Mouse (Mus musculus): ENCODE measurements around the gene Slc16a8. TPM values are rescaled to one million over a fixed set of nuclear protein-coding genes. Genes with fewer than 3 reads are reported as not detected.

Gene Slc16a8
- polyA plus RNA-seq, 1 experiment from 2014 or later, result 0.33 TPM

DNA sequence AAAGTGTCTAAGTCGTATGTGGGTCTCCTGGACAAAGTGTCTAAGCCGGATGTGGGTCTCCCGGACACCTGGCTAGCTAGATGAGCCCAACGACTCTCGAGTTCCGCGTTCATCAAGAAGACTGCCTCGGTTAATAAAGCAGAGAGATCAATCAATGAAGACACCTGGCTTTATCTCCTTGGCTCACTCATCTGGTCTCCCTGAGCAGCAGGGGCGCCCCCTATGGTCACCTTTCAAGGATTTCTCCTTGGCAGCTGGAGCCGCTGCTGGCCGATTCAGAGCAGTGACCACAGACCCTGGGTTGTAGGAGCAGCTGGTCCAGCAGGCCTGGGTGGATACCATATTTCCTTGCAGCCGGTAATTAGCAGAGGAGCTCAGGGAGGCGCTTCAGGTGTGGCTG, 7.8 kb upstream of the Slc16a8 start:
- no peak overlapping the region for H3K9ac ChIP-seq
- no peak for ATAC-seq (ENCODE audit: low FRiP score, low read depth)
- H3K36me3 ChIP-seq, result no peaks in the 10 kb centered on the region
- peaks cover 10% of the 10 kb centered on the region for H3K4me1 ChIP-seq
- H3K4me2 ChIP-seq (replicated peaks), result peak overlapping the region; percentile 99
- peaks cover 69% of the 10 kb centered on the region for H3K27me3 ChIP-seq
- peak overlapping the region; percentile 70 for H3K4me3 ChIP-seq
- no peak overlapping the region for H3K27ac ChIP-seq
- H3K9me3 ChIP-seq, result no peaks in the 10 kb centered on the region
- WGBS, result 19% methylated on average over 13 of the region's 13 CpGs

DNA sequence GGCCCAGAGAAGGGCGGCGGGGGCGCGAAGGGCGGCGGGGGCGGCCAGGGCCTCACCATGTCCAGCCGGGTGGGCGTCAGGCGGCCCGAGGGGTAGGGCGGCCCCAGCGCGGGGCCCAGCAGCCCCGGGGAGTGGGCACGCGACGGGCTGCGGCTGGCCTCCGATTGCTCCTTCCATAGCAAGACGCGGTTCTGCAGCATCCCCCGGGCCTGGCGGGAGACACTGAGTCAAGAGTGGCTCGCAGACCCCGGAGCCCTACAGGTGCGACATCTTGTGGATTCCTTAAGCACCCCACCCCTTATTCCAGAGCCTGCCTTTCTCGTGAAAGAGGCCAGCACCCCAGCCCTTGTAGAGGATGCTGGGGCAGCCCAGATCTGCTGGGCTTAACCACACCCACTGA, 7.2 kb upstream of the Slc16a8 start:
- H3K36me3 ChIP-seq, result no peaks in the 10 kb centered on the region
- peaks cover 10% of the 10 kb centered on the region for H3K4me1 ChIP-seq
- H3K27me3 ChIP-seq, result peaks cover 65% of the 10 kb centered on the region
- ATAC-seq (ENCODE audit: low FRiP score, low read depth), result peak; percentile 44
- peak overlapping the region; percentile 99 for H3K4me2 ChIP-seq (replicated peaks)
- H3K4me3 ChIP-seq, result peak overlapping the region; percentile 70
- H3K27ac ChIP-seq, result no peak overlapping the region
- 0% methylated on average over 23 of the region's 28 CpGs for WGBS
- H3K9me3 ChIP-seq, result no peaks in the 10 kb centered on the region
- peak overlapping the region; percentile 79 for H3K9ac ChIP-seq

DNA sequence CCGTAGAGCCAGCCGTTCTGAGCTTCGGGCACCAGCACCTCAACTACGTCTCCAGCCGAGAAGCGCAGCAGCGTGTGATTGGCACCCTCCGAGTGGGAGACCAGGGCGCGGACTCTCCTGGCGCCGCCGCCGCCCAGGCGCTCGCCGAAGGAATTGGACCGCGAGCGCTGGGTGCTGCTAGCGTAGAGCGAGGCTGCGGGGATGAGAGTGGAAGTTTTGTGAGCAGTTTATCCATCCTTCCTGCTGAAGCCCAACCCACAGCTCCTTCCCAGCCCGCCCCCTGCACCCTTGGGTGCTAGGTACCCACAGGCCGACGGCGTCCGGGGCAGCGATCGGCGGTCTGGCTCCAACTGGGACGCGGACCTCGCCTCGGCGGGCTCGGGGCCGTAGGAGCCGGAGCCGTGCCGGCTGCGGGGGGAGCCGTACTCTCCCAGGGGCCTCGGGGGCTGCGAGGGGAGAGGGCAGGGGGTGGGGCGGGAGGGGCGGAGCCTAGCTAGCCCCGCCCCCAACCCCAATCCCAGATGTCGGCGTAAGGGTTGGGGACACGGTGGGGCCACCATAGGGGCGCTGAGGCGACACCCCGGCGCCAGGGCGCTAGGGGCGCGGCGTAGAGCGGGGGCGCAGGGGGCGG, 6.6 kb upstream of the Slc16a8 start:
- Histone ChIP-seq H3K4me2 (replicated peaks) (peak overlapping the region; percentile 99), H3K36me3 (no peaks in the 10 kb centered on the region), H3K27me3 (peaks cover 63% of the 10 kb centered on the region), H3K4me3 (peak overlapping the region; percentile 70), H3K4me1 (peaks cover 10% of the 10 kb centered on the region), H3K9me3 (no peaks in the 10 kb centered on the region), H3K9ac (peak overlapping the region; percentile 79), H3K27ac (no peak overlapping the region)
- peak; percentile 70 for ATAC-seq (ENCODE audit: low FRiP score, low read depth)
- WGBS, result 1% methylated on average over 38 of the region's 62 CpGs

DNA sequence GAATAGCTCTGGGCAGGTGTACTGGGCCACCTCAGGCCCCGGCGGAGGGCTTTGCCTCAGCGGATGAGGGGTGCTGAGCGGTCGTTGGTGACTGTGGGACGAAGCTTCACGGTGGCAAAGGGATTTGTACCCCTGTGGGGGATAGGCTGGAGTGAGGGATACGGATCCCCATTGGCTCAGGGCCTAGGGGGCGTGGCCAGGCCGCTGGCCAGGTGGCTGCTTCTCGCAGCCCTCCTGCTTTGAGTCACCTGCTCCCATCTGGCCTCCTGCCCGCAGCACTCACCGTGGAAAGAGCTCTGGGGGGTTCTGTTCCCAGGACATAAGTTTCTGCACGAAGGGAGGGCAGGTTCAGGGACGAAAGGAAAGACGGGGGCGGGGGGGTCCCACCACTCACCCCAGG, 4.0 kb upstream of the Slc16a8 start:
- Histone ChIP-seq H3K36me3 (no peaks in the 10 kb centered on the region), H3K4me2 (replicated peaks) (no peak overlapping the region), H3K9me3 (no peaks in the 10 kb centered on the region), H3K27me3 (peaks cover 71% of the 10 kb centered on the region), H3K27ac (no peak overlapping the region), H3K4me3 (no peak overlapping the region), H3K4me1 (peaks cover 10% of the 10 kb centered on the region), H3K9ac (no peak overlapping the region)
- ATAC-seq (ENCODE audit: low FRiP score, low read depth), result no peak
- WGBS, result 22% methylated on average over 17 of the region's 17 CpGs

DNA sequence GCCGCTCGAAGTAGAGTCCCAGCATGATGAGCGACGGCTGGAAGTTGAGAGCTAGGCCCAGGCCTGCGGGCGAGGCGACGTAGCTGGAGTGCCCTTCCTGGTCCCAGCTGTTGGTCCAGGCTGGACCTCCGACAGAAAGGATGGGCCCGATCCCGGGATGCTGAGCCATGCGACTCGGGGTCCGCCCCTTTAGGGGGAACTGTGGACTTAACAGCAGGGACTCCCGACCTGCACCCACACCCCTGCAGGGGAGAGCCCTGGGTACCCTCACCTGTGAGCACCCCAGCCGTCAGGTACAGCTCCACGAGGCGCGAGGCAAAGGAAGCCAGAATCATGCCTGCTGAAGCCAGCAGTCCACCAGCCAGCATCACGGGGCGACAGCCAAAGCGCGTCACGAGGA, 2.0 kb downstream of the Slc16a8 start:
- 35% methylated on average over 24 of the region's 24 CpGs for WGBS
- Histone ChIP-seq H3K27ac (no peak overlapping the region), H3K4me2 (replicated peaks) (peak overlapping the region; percentile 75), H3K9me3 (no peaks in the 10 kb centered on the region), H3K4me1 (peaks cover 21% of the 10 kb centered on the region), H3K27me3 (peaks cover 52% of the 10 kb centered on the region), H3K4me3 (peak overlapping the region; percentile 43), H3K9ac (peak overlapping the region; percentile 67), H3K36me3 (peaks cover 19% of the 10 kb centered on the region)
- no peak for ATAC-seq (ENCODE audit: low FRiP score, low read depth)

DNA sequence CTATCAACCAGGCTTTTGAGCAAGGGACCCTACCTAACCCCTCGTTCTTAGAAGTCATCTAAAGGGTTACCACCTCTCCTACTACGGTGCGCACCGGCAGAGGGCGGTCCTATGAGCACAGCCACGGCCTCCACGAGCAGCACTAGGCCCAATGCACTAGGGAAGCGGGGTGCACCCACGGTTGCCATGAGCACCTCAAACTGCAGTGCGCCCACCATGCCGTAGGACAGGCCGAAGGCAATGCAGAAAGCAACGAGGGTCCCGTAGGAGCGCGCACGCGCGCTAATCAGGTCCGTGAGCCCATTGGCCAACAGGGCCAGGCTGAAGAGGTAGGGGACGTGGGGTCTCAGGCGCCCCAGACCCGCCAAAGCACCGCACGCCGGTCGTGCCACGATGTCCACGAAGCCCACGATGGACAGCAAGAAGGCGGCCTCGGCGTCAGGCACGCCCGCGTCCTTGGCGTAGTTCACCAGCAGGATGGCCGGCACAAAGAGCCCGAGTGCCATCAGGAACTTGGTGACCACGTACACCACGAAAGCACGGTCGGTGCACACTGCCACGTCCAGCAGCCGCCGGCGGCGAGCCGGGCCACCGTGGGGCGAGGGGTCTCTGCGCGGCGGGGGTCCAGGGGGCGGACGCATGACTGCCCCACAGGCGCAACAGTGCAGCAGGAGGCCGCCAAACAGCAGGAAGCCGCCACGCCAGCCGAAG, 2.6 kb downstream of the Slc16a8 start:
- Histone ChIP-seq H3K4me2 (replicated peaks) (peak overlapping the region; percentile 75), H3K4me1 (peaks cover 21% of the 10 kb centered on the region), H3K9me3 (no peaks in the 10 kb centered on the region), H3K9ac (peak overlapping the region; percentile 67), H3K4me3 (peak overlapping the region; percentile 43), H3K27me3 (peaks cover 52% of the 10 kb centered on the region), H3K27ac (no peak overlapping the region), H3K36me3 (peaks cover 23% of the 10 kb centered on the region)
- ATAC-seq (ENCODE audit: low FRiP score, low read depth), result peak; percentile 24; the same call in 1 of the 2 replicates
- 3% methylated on average over 61 of the region's 61 CpGs for WGBS

DNA sequence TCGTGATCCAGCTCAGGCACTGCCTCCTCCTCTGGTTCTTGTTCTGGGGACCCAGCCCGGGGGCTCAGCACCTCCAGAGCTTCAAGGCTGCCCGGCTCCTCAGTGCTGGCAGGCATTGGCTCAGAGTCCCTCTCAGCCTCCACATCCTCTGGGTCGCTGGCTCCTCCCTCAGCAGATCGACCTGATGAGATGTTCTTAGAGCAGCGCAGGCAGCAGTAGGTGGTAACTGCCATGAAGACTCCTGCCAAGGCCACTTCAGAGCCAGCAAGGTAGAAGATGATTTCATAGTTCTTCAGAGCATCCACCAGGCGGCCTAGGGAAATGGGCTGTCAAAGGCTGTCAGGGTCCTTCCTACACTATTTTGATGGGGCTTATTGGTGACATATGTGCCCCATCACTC, 3.4 kb downstream of the Slc16a8 start:
- H3K4me3 ChIP-seq, result no peak overlapping the region
- H3K4me2 ChIP-seq (replicated peaks), result no peak overlapping the region; the same call in 1 of the 2 replicates
- peaks cover 21% of the 10 kb centered on the region for H3K4me1 ChIP-seq
- H3K36me3 ChIP-seq, result peaks cover 30% of the 10 kb centered on the region
- no peak; the same call in 1 of the 2 replicates for ATAC-seq (ENCODE audit: low FRiP score, low read depth)
- no peaks in the 10 kb centered on the region for H3K9me3 ChIP-seq
- H3K27ac ChIP-seq, result no peak overlapping the region
- WGBS, result 58% methylated on average over 7 of the region's 7 CpGs
- peaks cover 52% of the 10 kb centered on the region for H3K27me3 ChIP-seq
- H3K9ac ChIP-seq, result peak overlapping the region; percentile 0; the same call in 1 of the 2 replicates

DNA sequence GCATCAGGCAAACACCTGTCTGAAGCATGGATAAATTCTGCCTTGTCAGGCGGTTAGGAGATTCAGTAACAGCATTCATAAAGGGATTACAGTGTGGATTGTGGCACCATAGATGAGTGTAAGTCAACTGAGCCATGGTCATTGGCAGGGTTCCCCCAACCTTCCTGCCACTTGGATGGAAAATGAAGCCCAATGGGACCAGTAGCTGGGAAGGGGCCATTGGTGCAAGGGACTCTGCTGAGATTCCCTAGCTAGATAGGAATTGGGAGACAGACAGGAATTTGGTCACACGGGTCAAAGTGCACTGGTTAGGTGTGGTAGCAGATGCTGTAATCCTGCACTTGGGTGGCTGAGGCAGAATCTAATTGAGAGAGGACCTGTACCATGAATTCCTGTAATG, 4.3 kb downstream of the Slc16a8 start:
- Histone ChIP-seq H3K36me3 (peaks cover 40% of the 10 kb centered on the region), H3K9ac (no peak overlapping the region), H3K4me2 (replicated peaks) (no peak overlapping the region), H3K4me1 (peaks cover 21% of the 10 kb centered on the region), H3K27ac (no peak overlapping the region), H3K4me3 (no peak overlapping the region), H3K27me3 (peaks cover 49% of the 10 kb centered on the region), H3K9me3 (no peaks in the 10 kb centered on the region)
- 69% methylated on average over 2 of the region's 2 CpGs for WGBS
- ATAC-seq (ENCODE audit: low FRiP score, low read depth), result no peak

DNA sequence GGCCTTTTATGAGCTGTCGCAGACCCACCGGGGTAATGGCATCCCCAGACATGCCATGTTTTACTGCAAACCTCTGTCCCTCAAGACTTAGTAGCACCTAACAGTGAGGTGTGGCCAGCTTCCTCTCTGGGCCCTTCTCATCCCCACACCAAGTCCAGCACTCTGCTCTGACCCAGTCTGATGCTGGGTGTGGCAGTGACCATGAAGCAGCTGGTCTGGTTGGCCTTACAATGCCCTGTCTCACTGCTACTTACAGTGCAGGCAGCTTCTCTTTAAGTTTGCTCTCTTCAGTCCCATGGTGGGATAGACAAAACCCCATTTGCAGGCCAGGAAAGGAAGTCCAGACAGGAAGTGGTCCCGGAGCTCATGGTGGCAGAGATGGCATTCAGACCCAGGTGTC, 9.2 kb downstream of the Slc16a8 start:
- no peak overlapping the region for H3K27ac ChIP-seq
- peaks cover 1% of the 10 kb centered on the region for H3K27me3 ChIP-seq
- no peak overlapping the region for H3K4me3 ChIP-seq
- WGBS, result 85% methylated on average over 3 of the region's 3 CpGs
- no peak for ATAC-seq (ENCODE audit: low FRiP score, low read depth)
- no peak overlapping the region for H3K4me2 ChIP-seq (replicated peaks)
- no peaks in the 10 kb centered on the region for H3K9me3 ChIP-seq
- peaks cover 11% of the 10 kb centered on the region for H3K4me1 ChIP-seq
- peaks cover 69% of the 10 kb centered on the region for H3K36me3 ChIP-seq
- no peak overlapping the region for H3K9ac ChIP-seq

DNA sequence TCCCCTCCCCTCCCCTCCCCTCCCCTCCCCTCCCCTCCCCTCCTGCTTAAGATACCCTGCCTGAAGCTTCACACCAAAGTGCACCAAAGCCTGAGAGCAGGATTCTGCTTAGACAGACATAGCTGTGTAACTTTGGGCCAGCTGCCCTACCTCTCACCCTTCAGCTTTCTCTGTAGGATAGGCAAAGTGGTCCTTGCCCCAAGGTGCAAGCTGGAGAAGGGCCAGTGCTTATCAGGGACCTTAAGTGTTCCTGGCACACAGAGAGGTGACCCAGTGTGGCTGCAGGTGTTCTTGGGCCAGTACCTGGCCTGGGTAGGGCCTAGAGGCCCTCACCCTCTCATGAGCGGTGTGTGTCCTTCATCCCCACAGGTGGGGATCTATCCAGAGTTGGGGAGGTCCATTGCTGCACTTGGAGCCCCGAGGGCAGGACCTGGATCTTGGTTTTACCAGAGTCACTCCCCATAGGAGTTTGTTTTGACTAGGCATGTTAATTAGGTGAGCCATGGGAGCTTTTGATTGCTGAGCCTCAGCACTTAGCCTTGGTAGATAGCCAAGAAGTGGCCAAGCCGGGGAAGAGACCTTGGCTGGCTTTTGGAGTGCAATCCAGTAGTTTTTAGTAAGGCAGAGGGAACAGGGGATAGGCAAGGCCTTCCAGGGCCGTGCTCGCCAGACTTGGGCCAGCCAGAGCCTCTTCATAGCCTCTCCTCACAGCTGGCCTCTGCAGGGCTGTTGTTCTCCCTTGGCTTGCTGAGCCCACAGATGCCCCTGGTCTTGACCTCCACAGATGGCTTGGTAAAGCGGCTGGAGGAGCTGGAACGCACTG, 10.3 kb downstream of the Slc16a8 start:
- Histone ChIP-seq H3K27me3 (no peaks in the 10 kb centered on the region), H3K4me1 (peaks cover 11% of the 10 kb centered on the region), H3K4me3 (no peak overlapping the region), H3K4me2 (replicated peaks) (no peak overlapping the region), H3K9ac (peak overlapping the region; percentile 48), H3K9me3 (no peaks in the 10 kb centered on the region), H3K36me3 (peaks cover 76% of the 10 kb centered on the region), H3K27ac (peak overlapping the region; percentile 33; the same call in 1 of the 2 replicates)
- ATAC-seq (ENCODE audit: low FRiP score, low read depth), result no peak
- WGBS, result 73% methylated on average over 7 of the region's 7 CpGs

DNA sequence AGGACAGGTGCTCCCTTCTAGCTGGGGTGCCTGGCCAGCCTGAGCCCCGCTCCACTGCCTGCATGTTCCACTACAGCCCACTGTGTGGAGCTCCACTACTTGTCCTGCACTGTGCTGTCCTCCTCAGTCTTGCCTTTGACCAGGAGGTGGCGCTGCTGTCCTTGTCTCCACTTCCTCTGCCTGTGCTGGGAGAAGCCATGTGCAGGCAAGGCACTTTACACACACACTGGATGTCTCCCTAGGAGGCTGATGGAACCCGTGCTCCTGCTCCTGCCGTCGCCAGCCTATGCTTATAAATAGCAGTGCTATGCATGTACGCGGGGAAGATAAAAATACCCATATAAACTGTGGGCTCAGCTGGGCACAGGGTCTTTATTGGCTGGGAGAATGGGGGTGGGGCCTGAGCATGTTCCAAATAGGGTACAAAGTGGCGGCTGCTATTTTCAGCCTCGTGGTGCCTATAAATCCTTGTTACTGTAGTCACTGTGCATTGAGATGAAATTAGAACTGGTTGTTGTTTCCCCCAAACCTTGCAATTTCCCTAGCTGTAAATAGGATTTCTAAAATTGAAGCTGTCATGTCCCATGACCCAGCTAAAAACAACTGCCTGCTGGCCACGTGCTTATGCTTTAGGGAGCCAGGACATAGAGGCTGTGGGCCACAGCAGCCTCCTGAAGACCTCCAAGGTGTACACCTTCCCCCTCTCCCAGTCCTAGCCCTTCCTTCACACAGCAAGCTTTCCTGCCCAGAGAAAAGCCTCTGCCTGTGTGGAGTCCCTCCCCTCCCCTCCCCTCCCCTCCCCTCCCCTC, 11.1 kb downstream of the Slc16a8 start:
- ATAC-seq (ENCODE audit: low FRiP score, low read depth), result peak; percentile 96
- Histone ChIP-seq H3K4me3 (no peak overlapping the region), H3K9ac (peak overlapping the region; percentile 25; the same call in 1 of the 2 replicates), H3K4me1 (peaks cover 11% of the 10 kb centered on the region), H3K4me2 (replicated peaks) (peak overlapping the region; percentile 37), H3K36me3 (peaks cover 76% of the 10 kb centered on the region), H3K27me3 (no peaks in the 10 kb centered on the region), H3K9me3 (no peaks in the 10 kb centered on the region), H3K27ac (peak overlapping the region; percentile 11; the same call in 1 of the 2 replicates)
- 15% methylated on average over 10 of the region's 10 CpGs for WGBS

Data from limb, embryonic 13.5 days (tissue).